Mouse (Mus musculus) embryo, embryonic 10.5 days (tissue): ENCODE results near the gene Helb.
"Not testable (repeated sequence)": the region's sequence is repeated elsewhere in the genome, so short reads cannot be mapped to it uniquely, and the experiment has no call there.

Experiments used
- DNase-seq: peaks from one replicate; pipeline ENCODE4 v3.0.0-alpha.2; 2015; ENCODE audit warnings: low spot score

Gene Helb

GRCm38 (mm10) chr10:120112507-120113396 is at the start of gene Helb:
Helb (minus strand) TSS chr10:120112987.
- peak; percentile 98 for DNase-seq

- no peak for DNase-seq
Measured at GRCm38 (mm10) chr10:120160533-120160932, 47.7 kb upstream of the Helb start.

DNA sequence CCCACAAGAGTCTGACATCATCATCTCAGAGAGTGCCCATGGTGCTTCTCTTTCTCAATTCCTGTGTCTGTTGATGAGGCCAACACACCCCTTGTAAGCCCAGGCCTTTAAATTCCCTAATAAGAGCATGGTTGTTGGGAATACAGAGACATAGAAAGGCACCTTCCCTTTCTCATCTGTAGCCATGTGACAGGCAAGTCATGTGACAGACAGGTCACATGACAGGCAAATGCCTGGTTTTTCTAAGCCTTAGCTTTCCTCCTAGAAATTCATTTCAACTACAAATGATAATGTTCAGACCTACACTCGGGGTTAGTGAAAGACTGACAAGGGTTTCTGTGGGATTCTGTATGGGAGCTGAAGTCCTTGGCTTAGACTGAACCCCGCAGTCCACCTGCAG is 41.1 kb upstream of the Helb start:
- no peak for DNase-seq

GRCm38 (mm10) chr10:120151672-120152071 is 38.9 kb upstream of the Helb start:
- no peak for DNase-seq

- DNase-seq: no peak
Measured at GRCm38 (mm10) chr10:120140916-120141516, 28.2 kb upstream of the Helb start.

- no peak for DNase-seq
Measured at GRCm38 (mm10) chr10:120140193-120140592, 27.4 kb upstream of the Helb start.

- DNase-seq: no peak
Measured at GRCm38 (mm10) chr10:120136020-120136562, 23.3 kb upstream of the Helb start.

DNA sequence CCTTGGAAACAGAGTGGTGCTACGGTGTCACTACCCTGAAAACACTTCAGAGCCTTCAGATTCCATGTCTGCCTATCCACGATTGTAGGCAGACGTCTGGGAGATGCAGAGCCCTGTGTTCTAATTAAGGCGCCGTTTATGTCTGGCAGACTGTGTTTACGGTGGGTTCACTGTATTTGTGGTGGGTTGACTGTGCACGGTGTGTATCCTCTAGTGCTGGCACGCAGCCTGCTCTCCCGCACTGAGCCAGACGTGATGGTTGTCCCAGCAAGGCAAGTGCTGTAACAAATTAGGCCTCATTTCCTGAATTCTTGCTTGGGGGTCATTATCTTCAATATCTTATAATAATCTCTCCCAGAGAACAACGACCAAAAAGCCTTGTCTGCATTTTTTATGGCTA is 20.9 kb upstream of the Helb start:
- DNase-seq: no peak

GRCm38 (mm10) chr10:120130621-120131020 is 17.8 kb upstream of the Helb start:
- DNase-seq: peak; percentile 64

- no peak for DNase-seq
Measured at GRCm38 (mm10) chr10:120128601-120129277, 16.0 kb upstream of the Helb start.

GRCm38 (mm10) chr10:120125465-120125857 is 12.7 kb upstream of the Helb start:
- no peak for DNase-seq

GRCm38 (mm10) chr10:120124801-120125464 is 12.1 kb upstream of the Helb start:
- DNase-seq: peak; percentile 91

GRCm38 (mm10) chr10:120123721-120124120 is 10.9 kb upstream of the Helb start:
- DNase-seq: no peak

DNA sequence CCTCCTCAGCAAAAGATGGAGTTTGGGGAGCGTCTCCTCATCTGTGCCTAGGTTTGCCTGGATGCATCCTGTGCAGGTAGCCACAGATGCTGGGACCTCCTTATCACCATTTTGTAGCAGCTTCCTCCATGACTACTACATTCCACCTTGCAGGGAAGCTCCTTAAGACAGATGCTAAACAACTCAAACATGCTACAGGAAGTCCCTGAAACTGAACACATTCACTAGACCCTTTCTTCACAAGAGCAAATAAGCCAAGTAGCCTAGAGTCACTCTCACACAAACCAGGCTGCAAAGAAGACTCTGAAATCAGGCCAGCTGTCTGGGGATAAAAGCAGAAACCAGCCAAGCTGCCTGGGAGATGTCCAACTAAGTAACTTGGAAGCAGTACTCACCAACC is 2.5 kb upstream of the Helb start:
- no peak for DNase-seq

- DNase-seq: no peak
Measured at GRCm38 (mm10) chr10:120114493-120114892, 1.7 kb upstream of the Helb start.

- DNase-seq: no peak
Measured at GRCm38 (mm10) chr10:120113980-120114379, 1.2 kb upstream of the Helb start.

- DNase-seq: not testable (repeated sequence)
Measured at GRCm38 (mm10) chr10:120113482-120113881, 695 bp upstream of the Helb start.

DNA sequence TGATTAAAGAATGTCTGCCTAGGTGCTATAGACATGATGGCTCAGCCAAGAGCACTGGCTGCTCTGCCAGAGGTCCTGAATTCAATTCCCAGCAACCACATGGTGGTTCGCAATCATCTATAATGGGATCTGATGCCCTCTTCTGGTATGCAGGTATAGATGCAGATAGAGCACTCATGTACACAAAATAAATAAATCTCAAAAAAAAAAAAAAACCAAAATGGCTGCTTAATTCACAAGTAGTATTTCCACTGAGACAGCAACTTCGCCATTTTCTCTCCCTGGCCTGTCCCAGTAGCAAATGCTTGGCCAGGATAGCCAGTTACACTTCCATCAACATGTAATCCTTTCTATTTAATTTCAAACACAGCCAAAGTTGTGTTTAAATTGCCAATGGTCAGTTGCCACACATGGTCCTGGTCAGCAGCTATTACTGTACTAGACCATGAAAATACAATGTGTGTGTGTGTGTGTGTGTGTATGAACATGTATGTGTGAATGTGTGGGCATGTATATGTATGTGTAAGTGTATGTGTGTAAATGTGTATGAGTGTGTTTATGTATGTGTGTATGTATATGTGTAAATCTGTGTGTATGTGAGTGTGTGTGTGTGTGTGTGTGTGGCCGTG is 982 bp downstream of the Helb start:
- no peak for DNase-seq

DNA sequence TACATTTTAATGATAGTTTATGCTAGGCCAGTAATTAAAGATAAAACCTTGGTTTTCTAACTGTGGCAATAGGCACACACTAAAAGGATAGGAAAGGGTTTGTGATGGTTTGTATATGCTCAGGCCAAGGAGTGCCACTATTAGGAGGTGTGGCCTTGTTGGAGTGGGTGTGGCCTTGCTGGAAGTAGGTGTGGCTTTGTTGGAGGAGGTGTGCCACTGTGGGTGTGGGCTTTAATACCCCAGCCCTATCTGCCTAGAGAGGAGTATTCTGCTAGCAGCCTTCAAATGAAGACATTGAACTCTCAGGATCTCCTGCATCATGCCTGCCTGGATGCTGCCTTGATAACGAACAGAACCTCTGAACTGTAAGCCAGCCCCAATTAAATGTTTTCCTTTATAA is 12.0 kb downstream of the Helb start:
- no peak for DNase-seq

DNA sequence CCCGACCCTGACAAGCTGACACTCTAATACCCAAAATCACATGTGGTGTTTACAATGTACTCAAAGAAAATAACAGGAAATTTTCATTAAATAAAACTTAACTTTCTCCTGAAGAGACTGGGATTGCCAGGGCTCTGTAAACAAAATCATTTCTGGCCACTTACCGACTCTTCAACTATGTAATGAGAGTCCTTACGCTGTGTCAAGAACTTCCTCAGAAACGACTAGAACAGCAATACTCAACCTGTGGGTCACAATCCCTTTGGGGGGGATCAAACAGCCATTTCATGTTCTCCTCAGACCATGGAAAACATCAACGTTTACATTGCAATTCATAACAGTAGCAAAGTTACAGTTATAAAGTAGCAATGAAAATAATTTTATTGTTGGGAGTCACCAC is 15.2 kb downstream of the Helb start:
- no peak for DNase-seq

DNA sequence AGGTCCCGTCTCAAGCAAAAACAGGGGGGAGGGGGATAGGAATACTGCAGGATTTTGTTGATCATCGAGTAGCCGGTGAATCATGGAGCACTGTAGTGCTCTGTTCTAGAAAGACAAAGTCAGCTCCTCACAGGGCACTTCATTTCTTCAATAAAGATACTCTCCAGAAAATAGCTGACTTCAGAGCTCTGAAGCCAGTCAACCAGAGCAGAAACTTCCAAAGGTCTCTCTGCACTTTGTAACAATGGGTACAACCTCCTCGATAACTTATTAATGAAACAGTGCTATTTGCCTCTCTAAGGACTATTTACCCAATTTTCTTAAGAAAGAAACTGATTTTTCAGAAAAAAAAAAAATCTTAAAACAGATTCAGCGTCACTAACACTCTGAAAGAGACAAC is 17.1 kb downstream of the Helb start:
- no peak for DNase-seq

GRCm38 (mm10) chr10:120095136-120095535 is 17.7 kb downstream of the Helb start:
- DNase-seq: no peak
